Comparison of ENCODE assay signal across 8 mouse cellular contexts in genomic region chr6:83316022-83316421, GRCm38 (mm10). TPM values are rescaled to one million over a fixed set of nuclear protein-coding genes. Genes with fewer than 3 reads are reported as not detected.
DNase-seq lines count a peak whose midpoint lies in the region; ATAC-seq lines count a peak whose summit lies in the region.

No protein-coding gene starts in this region.

- H3K27me3 ChIP-seq in heart, embryonic 11.5 days (ENCODE audit: control insufficient read depth, insufficient read depth, low read length): no peaks in the 10 kb centered on the region
- H3K27me3 ChIP-seq in hindbrain, embryonic 16.5 days (replicated peaks; ENCODE audit: control insufficient read depth, insufficient read depth, low read length): no peaks in the 10 kb centered on the region
- H3K27me3 ChIP-seq in midbrain, embryonic 10.5 days (ENCODE audit: low read depth, poor library complexity, severe bottlenecking): no peaks in the 10 kb centered on the region

- no peak for DNase-seq in heart, adult 8-10 months (ENCODE audit: low spot score)
- peak; percentile 25 for DNase-seq in 3134 (ENCODE audit: extremely low read depth, insufficient read length, low spot score)
- DNase-seq in c-Kit-positive CD71-positive TER-119-positive erythroid progenitor cells, embryonic 14.5 days (ENCODE audit: low spot score): peak; percentile 70
- peak; percentile 52 for DNase-seq in midbrain, embryonic 10.5 days (ENCODE audit: low spot score)
- DNase-seq in spleen, postnatal 36 days (ENCODE audit: low spot score in 2 of 2): no peak
- DNase-seq in cerebellum, postnatal 25 days: no peak

- H3K36me3 ChIP-seq in heart, embryonic 11.5 days (ENCODE audit: control insufficient read depth, insufficient read depth, low read length): peaks cover 5% of the 10 kb centered on the region; the same call in 1 of the 2 replicates
- H3K36me3 ChIP-seq in hindbrain, embryonic 16.5 days (ENCODE audit: control insufficient read depth, insufficient read depth, low read length): peaks cover 9% of the 10 kb centered on the region; the same call in 1 of the 2 replicates
- H3K36me3 ChIP-seq in midbrain, embryonic 10.5 days: peaks cover 24% of the 10 kb centered on the region

- peak overlapping the region; percentile 67 for H3K4me2 ChIP-seq in heart, embryonic 11.5 days
- peak overlapping the region; percentile 89 for H3K4me2 ChIP-seq in hindbrain, embryonic 16.5 days (ENCODE audit: low read length)

- H3K4me3 ChIP-seq in heart, embryonic 11.5 days (ENCODE audit: low read depth, low read length): peak overlapping the region; percentile 76
- H3K4me3 ChIP-seq in hindbrain, embryonic 16.5 days (ENCODE audit: low read length): peak overlapping the region; percentile 99
- H3K4me3 ChIP-seq in midbrain, embryonic 10.5 days: peak overlapping the region; percentile 99

- H3K4me1 ChIP-seq in heart, embryonic 11.5 days (ENCODE audit: control insufficient read depth, insufficient read depth, low read length): peaks cover 6% of the 10 kb centered on the region
- peaks cover 14% of the 10 kb centered on the region for H3K4me1 ChIP-seq in hindbrain, embryonic 16.5 days (ENCODE audit: control insufficient read depth, insufficient read depth, low read depth, low read length)
- peaks cover 25% of the 10 kb centered on the region for H3K4me1 ChIP-seq in midbrain, embryonic 10.5 days

- WGBS in heart, embryonic 11.5 days (ENCODE audit: insufficient replicate concordance): 26% methylated on average over 10 of the region's 10 CpGs
- 7% methylated on average over 10 of the region's 10 CpGs for WGBS in hindbrain, embryonic 16.5 days
- 18% methylated on average over 10 of the region's 10 CpGs for WGBS in midbrain, embryonic 10.5 days

- no peak overlapping the region for H3K9ac ChIP-seq in heart, embryonic 11.5 days (ENCODE audit: low read depth, low read length)
- H3K9ac ChIP-seq in hindbrain, embryonic 16.5 days (ENCODE audit: low read depth, low read length): no peak overlapping the region

- ATAC-seq in heart, embryonic 11.5 days (replicated peaks; ENCODE audit: insufficient number of reproducible peaks, low FRiP score, low TSS enrichment): no peak
- ATAC-seq in hindbrain, embryonic 16.5 days: no peak

- H3K9me3 ChIP-seq in heart, embryonic 11.5 days (replicated peaks; ENCODE audit: control insufficient read depth, low read length): no peaks in the 10 kb centered on the region
- H3K9me3 ChIP-seq in hindbrain, embryonic 16.5 days (ENCODE audit: control insufficient read depth, low read length): no peaks in the 10 kb centered on the region
- H3K9me3 ChIP-seq in midbrain, embryonic 10.5 days (replicated peaks): no peaks in the 10 kb centered on the region

- H3K27ac ChIP-seq in heart, embryonic 11.5 days (ENCODE audit: low read depth, low read length): no peak overlapping the region
- no peak overlapping the region for H3K27ac ChIP-seq in hindbrain, embryonic 16.5 days (ENCODE audit: low read depth, low read length)
- H3K27ac ChIP-seq in midbrain, embryonic 10.5 days (replicated peaks): 0 out of 2 replicates have a peak overlapping the region, but pooled peaks have one; percentile 18

RNA-seq across cellular contexts. Expression of gene Mthfd2, which starts 9.7 kb away (rescaled TPM):
- 44.5 and 45.4 TPM in 2 replicates for polyA plus RNA-seq in heart, embryonic 11.5 days (2014; fragmentation: Nextera tagmentation; extraction: Ambion mirVana)
- total RNA-seq in heart, adult 8-10 months (2022): 1 to 10 TPM; 1.0 to 2.2 (median 1.9) TPM
- polyA plus RNA-seq in hindbrain, embryonic 16.5 days (2015; fragmentation: Nextera tagmentation; extraction: Ambion mirVana): 33.4 and 34.3 TPM in 2 replicates
- 53.2 and 64.0 TPM in 2 replicates for polyA plus RNA-seq in midbrain, embryonic 10.5 days (2016; fragmentation: Nextera tagmentation; extraction: Ambion mirVana)

RNA-seq across cellular contexts. Expression of gene Mob1a, which starts 9.8 kb away (rescaled TPM):
- 42.2 and 49.5 TPM in 2 replicates for polyA plus RNA-seq in heart, embryonic 11.5 days (2014; fragmentation: Nextera tagmentation; extraction: Ambion mirVana)
- total RNA-seq in heart, adult 8-10 months (2022): 10 to 100 TPM; 15.5 to 28.4 (median 20.2) TPM
- 19.4 and 23.9 TPM in 2 replicates for polyA plus RNA-seq in hindbrain, embryonic 16.5 days (2015; fragmentation: Nextera tagmentation; extraction: Ambion mirVana)
- polyA plus RNA-seq in midbrain, embryonic 10.5 days (2016; fragmentation: Nextera tagmentation; extraction: Ambion mirVana): 60.4 and 61.5 TPM in 2 replicates

RNA-seq across cellular contexts. Expression of gene Bola3, which starts 32.9 kb away (rescaled TPM):
- polyA plus RNA-seq in heart, embryonic 11.5 days (2014; fragmentation: Nextera tagmentation; extraction: Ambion mirVana): 279 and 280 TPM in 2 replicates
- 100 to 1,000 TPM; 295 to 417 (median 378) TPM for total RNA-seq in heart, adult 8-10 months (2022)
- polyA plus RNA-seq in hindbrain, embryonic 16.5 days (2015; fragmentation: Nextera tagmentation; extraction: Ambion mirVana): 55.8 and 64.3 TPM in 2 replicates
- 152 and 156 TPM in 2 replicates for polyA plus RNA-seq in midbrain, embryonic 10.5 days (2016; fragmentation: Nextera tagmentation; extraction: Ambion mirVana)

Comparison
In these comparisons a context has a peak if more than half of its experiments do, and no peak if none do; other contexts are left out.
1. DNase-seq: peak in 3134 (single experiment), c-Kit-positive CD71-positive TER-119-positive erythroid progenitor cells, embryonic 14.5 days (single experiment) and midbrain, embryonic 10.5 days (single experiment); none in heart, adult 8-10 months (single experiment), spleen, postnatal 36 days (0 of 2) and cerebellum, postnatal 25 days (0 of 2).
2. Peak in every context shown above with its lines, with median percentiles within 50 percentile points of each other: H3K4me3 ChIP-seq.